Mouse (Mus musculus): ENCODE measurements at regions not wholly inside any gene's neighbourhood (a gene's known extent, or its start where the extent isn't known, plus 50 kb on each side); places are given as distances from the start of the nearest gene placed in this dataset.
A peak's percentile ranks its signal among the peaks of the same experiment; 100 is the strongest.

DNA sequence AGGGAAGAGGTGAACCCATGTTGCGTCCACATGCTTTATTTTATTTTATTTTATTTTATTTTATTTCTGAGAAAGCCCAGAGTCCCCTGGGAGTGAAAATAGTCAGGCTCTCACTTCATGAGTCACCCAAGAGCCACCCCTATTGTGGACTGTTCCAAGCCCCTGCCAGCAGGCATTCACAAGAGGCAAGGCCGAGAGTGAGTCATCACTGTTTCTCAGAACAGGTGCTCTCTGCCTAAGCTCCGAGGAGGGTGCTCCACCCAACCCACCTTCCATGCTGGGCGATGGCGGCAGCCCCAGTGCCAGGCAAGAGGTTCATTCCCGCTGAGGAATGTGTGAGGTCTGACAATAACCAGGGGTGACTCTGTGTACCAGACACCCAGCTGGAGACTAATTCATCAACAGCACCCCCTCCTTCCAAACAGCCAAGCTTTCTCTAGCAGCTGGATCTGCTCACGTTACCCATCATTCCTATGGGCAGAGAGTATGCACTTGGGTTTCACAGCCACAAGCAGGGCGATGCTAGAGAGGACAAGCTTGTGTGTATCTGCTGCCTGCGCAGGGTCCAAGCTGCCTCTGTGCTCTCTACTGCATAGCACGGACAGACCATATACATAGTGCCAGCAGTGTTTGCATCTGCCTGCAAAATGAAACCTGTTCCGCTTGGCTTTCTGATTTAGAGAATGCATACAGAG lies 122.8 kb downstream of the Zfp706 start:
- H3K4me2 ChIP-seq = no peak overlapping the region
- H3K4me3 ChIP-seq (replicated peaks) = no peak overlapping the region
- no peak overlapping the region for H3K9ac ChIP-seq
- peaks cover 2% of the 10 kb centered on the region; the same call in 1 of the 2 replicates for H3K4me1 ChIP-seq (replicated peaks)
- ATAC-seq (ENCODE audit: insufficient read depth) = no peak
- no peaks in the 10 kb centered on the region for H3K27me3 ChIP-seq
- no peak overlapping the region for H3K27ac ChIP-seq (replicated peaks)
- 68% methylated on average over 11 of the region's 11 CpGs for WGBS (ENCODE audit: insufficient replicate concordance)
- H3K9me3 ChIP-seq (replicated peaks) = no peaks in the 10 kb centered on the region
- no peaks in the 10 kb centered on the region for H3K36me3 ChIP-seq (replicated peaks)

DNA sequence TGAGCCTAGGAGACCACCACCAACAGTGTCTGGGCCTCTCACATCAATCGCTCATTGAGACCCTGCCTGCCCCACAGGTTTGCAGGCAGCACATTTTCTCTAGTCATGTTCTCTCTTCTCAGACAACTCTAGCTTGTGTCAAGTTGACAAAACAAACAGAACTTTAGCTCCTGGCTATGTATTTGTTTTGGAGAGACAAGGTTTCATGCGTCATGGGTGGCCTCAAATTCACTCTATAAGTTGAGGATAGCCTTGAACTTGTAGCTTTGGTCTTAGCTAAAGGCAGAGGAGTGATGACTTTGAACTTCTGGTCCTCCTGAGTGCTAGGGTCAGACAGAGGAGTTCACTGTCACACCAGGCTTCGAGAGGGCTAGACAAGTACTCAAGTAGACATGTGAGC lies 123.5 kb downstream of the Zfp706 start:
- Histone ChIP-seq H3K4me2 (no peak overlapping the region), H3K9me3 (replicated peaks) (no peaks in the 10 kb centered on the region), H3K4me1 (replicated peaks) (peaks cover 2% of the 10 kb centered on the region; the same call in 1 of the 2 replicates), H3K9ac (no peak overlapping the region), H3K36me3 (replicated peaks) (no peaks in the 10 kb centered on the region), H3K4me3 (replicated peaks) (no peak overlapping the region), H3K27me3 (no peaks in the 10 kb centered on the region), H3K27ac (replicated peaks) (no peak overlapping the region)
- WGBS (ENCODE audit: insufficient replicate concordance) = 56% methylated on average over 3 of the region's 3 CpGs
- no peak for ATAC-seq (ENCODE audit: insufficient read depth)

DNA sequence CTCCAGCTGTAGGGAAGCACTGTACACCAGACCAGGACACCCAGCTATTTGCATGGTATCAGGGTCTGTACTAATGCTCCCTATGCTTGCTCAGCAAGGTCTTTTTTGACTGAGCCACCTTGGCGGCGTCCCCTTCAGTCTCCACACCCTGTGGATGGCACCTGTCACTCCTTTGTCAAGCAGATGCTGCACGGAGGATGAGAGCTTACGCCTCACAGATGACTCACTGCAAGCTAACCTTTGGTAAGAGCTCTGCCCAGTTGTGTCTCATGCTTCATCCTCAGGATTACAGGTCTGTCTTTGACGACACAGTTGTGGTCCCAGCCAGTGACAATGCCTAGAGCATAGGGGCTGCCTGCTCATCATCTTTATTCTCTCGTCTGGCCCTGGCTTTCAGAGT lies 124.4 kb downstream of the Zfp706 start:
- peaks cover 2% of the 10 kb centered on the region; the same call in 1 of the 2 replicates for H3K4me1 ChIP-seq (replicated peaks)
- no peak overlapping the region for H3K9ac ChIP-seq
- ATAC-seq (ENCODE audit: insufficient read depth) = no peak
- no peaks in the 10 kb centered on the region for H3K9me3 ChIP-seq (replicated peaks)
- WGBS (ENCODE audit: insufficient replicate concordance) = 65% methylated on average over 6 of the region's 6 CpGs
- no peaks in the 10 kb centered on the region for H3K36me3 ChIP-seq (replicated peaks)
- H3K4me3 ChIP-seq (replicated peaks) = no peak overlapping the region
- no peaks in the 10 kb centered on the region for H3K27me3 ChIP-seq
- H3K4me2 ChIP-seq = no peak overlapping the region
- H3K27ac ChIP-seq (replicated peaks) = no peak overlapping the region

DNA sequence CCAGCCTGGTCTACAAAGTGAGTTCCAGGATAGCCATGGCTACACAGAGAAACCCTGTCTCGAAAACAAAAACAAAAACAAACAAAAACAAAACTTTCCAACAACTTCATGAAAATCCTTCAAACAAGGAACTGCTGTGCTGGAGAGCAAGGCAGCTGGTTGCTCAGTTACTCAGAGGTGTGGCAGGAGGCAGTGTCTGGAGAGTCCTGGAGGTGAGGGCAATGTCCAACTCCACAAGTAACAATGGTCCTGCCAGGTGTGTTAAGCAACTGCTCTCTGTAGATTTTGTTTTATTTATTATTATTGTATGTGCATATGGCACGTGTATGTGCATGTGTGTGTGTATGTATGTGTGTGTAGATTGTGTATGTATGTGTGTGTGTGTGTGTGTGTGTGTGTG lies 126.0 kb downstream of the Zfp706 start:
- H3K9ac ChIP-seq = no peak overlapping the region
- H3K4me3 ChIP-seq (replicated peaks) = no peak overlapping the region
- H3K9me3 ChIP-seq (replicated peaks) = no peaks in the 10 kb centered on the region
- WGBS (ENCODE audit: insufficient replicate concordance) = 50% methylated on average over 2 of the region's 2 CpGs
- no peaks in the 10 kb centered on the region for H3K36me3 ChIP-seq (replicated peaks)
- H3K27me3 ChIP-seq = no peaks in the 10 kb centered on the region
- no peak overlapping the region for H3K4me2 ChIP-seq
- no peak for ATAC-seq (ENCODE audit: insufficient read depth)
- H3K27ac ChIP-seq (replicated peaks) = no peak overlapping the region
- peaks cover 2% of the 10 kb centered on the region; the same call in 1 of the 2 replicates for H3K4me1 ChIP-seq (replicated peaks)

DNA sequence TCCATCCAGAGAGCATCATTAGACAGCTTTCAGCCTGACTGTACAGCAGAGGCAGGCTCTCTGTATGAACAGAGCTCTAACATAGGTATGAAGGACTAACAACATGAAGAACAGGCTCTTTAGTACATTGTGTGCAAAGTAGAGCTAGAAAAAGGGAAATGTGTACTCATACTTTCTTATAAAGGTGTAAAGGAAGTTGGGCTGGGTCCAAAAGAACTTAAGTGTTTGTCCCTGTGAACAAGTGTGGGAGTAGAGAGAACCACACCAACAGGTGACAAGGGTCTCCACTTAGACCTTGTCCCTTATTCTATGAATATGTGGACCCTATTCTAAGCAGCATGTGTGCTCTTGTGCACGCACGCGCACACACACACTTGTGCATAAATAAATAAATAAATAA lies 127.0 kb downstream of the Zfp706 start:
- no peak overlapping the region for H3K9ac ChIP-seq
- H3K9me3 ChIP-seq (replicated peaks) = no peaks in the 10 kb centered on the region
- H3K27me3 ChIP-seq = no peaks in the 10 kb centered on the region
- no peak overlapping the region for H3K4me2 ChIP-seq
- H3K4me1 ChIP-seq (replicated peaks) = peaks cover 7% of the 10 kb centered on the region; the same call in 1 of the 2 replicates
- no peaks in the 10 kb centered on the region for H3K36me3 ChIP-seq (replicated peaks)
- H3K4me3 ChIP-seq (replicated peaks) = no peak overlapping the region
- no peak for ATAC-seq (ENCODE audit: insufficient read depth)
- WGBS (ENCODE audit: insufficient replicate concordance) = 80% methylated on average over 3 of the region's 3 CpGs
- no peak overlapping the region for H3K27ac ChIP-seq (replicated peaks)

DNA sequence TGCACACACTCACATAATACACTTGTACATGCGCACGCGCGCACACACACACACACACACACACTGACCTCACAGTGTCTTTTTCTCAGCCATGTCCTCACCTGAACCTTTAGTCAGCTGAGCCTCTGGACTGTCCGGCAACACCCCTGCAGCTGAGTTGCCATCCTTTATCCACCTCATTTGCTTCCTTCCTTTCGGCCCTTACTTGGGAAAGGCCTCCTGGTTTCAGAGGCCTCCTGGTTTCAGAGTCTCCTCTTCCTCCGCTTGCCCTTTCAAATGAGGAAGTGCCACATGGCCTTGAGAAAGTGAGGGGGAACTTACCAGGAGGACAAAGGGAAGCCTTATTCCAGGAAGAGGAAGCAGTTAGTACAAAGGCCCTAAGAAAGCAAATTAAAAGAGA lies 128.0 kb downstream of the Zfp706 start:
- 61% methylated on average over 7 of the region's 7 CpGs for WGBS (ENCODE audit: insufficient replicate concordance)
- Histone ChIP-seq H3K4me1 (replicated peaks) (peaks cover 7% of the 10 kb centered on the region; the same call in 1 of the 2 replicates), H3K9ac (no peak overlapping the region), H3K9me3 (replicated peaks) (no peaks in the 10 kb centered on the region), H3K27me3 (no peaks in the 10 kb centered on the region), H3K36me3 (replicated peaks) (no peaks in the 10 kb centered on the region), H3K27ac (replicated peaks) (no peak overlapping the region), H3K4me2 (peak overlapping the region; percentile 18; the same call in 1 of the 2 replicates), H3K4me3 (replicated peaks) (peak overlapping the region; percentile 12; the same call in 1 of the 2 replicates)
- 0 out of 2 replicates have a peak, but pooled peaks have one; percentile 20 for ATAC-seq (ENCODE audit: insufficient read depth)

DNA sequence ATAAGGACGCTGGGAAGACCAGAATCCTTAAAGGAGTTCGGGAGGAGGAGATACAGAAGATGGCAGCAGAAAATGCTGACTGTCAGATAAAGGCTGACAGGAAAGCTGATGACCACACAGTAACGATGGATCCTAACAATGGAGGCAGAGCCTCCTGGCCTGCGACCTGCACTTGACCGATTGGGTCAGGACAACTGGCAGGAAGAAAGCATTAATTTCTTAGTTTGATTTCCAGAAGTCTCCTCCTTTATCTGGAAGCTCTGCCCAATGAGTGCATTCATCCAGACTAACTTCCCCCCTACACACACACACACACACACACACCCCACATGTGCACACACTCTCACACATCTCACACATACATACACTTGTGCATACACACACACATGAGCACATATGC lies 128.6 kb downstream of the Zfp706 start:
- Histone ChIP-seq H3K27me3 (no peaks in the 10 kb centered on the region), H3K9me3 (replicated peaks) (no peaks in the 10 kb centered on the region), H3K27ac (replicated peaks) (no peak overlapping the region), H3K4me2 (peak overlapping the region; percentile 18), H3K9ac (no peak overlapping the region), H3K36me3 (replicated peaks) (no peaks in the 10 kb centered on the region), H3K4me3 (replicated peaks) (0 out of 2 replicates have a peak overlapping the region, but pooled peaks have one; percentile 12), H3K4me1 (replicated peaks) (peaks cover 9% of the 10 kb centered on the region; the same call in 1 of the 2 replicates)
- 16% methylated on average over 5 of the region's 5 CpGs for WGBS (ENCODE audit: insufficient replicate concordance)
- ATAC-seq (ENCODE audit: insufficient read depth) = no peak

DNA sequence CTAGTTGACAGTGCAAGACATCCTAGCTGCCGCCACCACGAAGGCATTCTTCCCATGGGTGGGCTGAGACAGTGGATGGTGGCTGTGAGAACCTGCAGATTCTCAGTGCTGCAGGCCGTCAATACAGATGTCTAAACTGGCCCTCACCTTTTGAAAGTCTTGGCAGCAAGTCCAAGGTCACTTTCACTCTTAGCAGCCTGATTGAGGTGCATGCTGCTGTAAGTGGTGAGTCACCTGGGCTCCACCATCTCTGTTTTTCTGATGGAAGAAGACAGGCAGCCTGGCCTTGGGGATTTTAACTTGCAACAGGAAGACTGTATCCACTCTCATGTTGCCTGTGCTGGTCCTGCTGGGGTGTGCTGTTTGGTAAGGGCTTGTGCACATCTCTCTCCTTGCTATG lies 129.3 kb downstream of the Zfp706 start:
- Histone ChIP-seq H3K27ac (replicated peaks) (no peak overlapping the region), H3K9ac (no peak overlapping the region), H3K36me3 (replicated peaks) (no peaks in the 10 kb centered on the region), H3K27me3 (no peaks in the 10 kb centered on the region), H3K4me3 (replicated peaks) (no peak overlapping the region), H3K4me2 (no peak overlapping the region), H3K4me1 (replicated peaks) (peaks cover 11% of the 10 kb centered on the region; the same call in 1 of the 2 replicates), H3K9me3 (replicated peaks) (no peaks in the 10 kb centered on the region)
- 65% methylated on average over 3 of the region's 3 CpGs for WGBS (ENCODE audit: insufficient replicate concordance)
- no peak for ATAC-seq (ENCODE audit: insufficient read depth)

DNA sequence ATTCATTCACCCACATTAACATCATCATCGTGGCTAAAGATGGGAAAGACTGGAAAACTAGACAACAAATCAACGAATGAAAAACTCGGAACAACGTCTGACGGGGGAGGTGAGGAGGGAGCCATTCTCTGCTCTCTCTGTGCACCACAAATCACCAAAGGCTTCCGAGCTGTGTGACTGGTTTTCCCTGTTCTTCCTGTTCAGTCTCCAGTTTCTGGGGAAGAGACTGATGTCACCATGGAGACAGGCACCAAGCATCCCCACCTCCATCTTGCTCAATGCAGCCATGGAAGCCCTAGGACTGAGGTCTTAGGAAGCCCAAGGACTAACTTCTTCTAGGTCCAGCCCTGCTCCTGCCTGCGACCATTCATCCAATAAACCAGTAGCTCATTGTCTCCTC lies 130.1 kb downstream of the Zfp706 start:
- Histone ChIP-seq H3K27me3 (no peaks in the 10 kb centered on the region), H3K9me3 (replicated peaks) (no peaks in the 10 kb centered on the region), H3K9ac (no peak overlapping the region), H3K4me3 (replicated peaks) (no peak overlapping the region), H3K4me1 (replicated peaks) (peaks cover 9% of the 10 kb centered on the region; the same call in 1 of the 2 replicates), H3K36me3 (replicated peaks) (no peaks in the 10 kb centered on the region), H3K27ac (replicated peaks) (no peak overlapping the region), H3K4me2 (no peak overlapping the region)
- WGBS (ENCODE audit: insufficient replicate concordance) = 63% methylated on average over 7 of the region's 7 CpGs
- ATAC-seq (ENCODE audit: insufficient read depth) = no peak

DNA sequence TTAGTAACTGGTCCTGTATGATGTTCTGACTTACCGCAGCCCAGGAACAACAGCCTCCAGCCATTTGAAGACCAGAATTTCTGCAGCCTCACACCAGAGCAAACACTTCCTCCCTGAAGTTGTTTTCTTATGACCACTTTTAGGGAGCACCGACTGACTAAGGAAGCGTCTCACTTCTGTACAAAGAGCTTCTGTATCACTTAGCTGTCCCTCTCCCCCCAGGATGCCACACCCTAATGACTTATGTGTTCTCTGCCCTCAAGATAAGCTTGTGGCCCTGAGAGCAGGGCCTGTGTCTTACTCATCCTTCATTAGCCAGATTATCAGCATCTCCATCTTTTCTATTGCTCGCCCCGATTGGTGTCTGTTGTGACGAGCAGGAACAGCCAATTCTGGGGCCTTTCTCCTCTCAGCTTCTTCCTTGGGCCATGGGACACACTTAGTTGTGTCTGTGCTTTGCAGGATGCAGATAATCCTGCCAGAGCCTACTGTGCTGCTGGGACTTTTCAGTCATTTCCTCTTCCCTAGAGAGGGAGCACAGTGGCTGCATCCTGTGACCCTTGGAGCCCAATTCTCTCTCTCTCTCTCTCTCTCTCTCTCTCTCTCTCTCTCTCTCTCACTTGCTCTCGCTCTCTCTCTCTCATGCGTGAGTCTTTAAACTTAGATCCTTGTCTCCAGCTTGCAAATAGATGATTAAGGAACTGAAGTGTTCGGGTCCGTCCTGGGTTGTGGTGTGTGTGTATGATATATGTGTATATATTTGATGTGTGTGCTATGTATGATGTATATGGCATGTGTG lies 131.4 kb downstream of the Zfp706 start:
- ATAC-seq (ENCODE audit: insufficient read depth) = peak; percentile 54; the same call in 1 of the 2 replicates
- 28% methylated on average over 10 of the region's 10 CpGs for WGBS (ENCODE audit: insufficient replicate concordance)
- Histone ChIP-seq H3K27ac (replicated peaks) (no peak overlapping the region), H3K4me1 (replicated peaks) (peaks cover 9% of the 10 kb centered on the region; the same call in 1 of the 2 replicates), H3K4me2 (no peak overlapping the region), H3K9ac (no peak overlapping the region), H3K9me3 (replicated peaks) (no peaks in the 10 kb centered on the region), H3K36me3 (replicated peaks) (no peaks in the 10 kb centered on the region), H3K4me3 (replicated peaks) (no peak overlapping the region), H3K27me3 (no peaks in the 10 kb centered on the region)

DNA sequence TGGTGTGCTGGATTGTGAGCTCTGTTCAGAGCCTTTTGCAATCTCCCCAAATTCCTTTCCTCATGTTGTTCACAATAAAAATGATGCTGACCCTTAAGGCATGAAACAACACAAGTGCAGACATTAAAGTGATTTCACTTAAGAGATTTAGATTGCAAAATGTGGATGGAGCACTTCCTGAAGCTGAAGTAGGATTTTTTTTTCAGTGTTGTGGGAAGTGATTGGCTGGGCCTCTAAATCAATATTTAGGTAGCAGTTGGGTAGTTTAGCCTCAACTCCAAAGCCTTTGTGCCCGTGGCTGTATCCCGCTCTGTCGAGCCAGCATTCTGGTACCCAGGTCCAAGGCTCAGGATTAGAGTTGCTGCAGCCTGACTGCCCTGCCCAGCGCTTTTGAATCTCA lies 133.0 kb downstream of the Zfp706 start:
- Histone ChIP-seq H3K36me3 (replicated peaks) (no peaks in the 10 kb centered on the region), H3K27me3 (no peaks in the 10 kb centered on the region), H3K9me3 (replicated peaks) (no peaks in the 10 kb centered on the region), H3K4me2 (no peak overlapping the region), H3K9ac (no peak overlapping the region), H3K4me3 (replicated peaks) (no peak overlapping the region), H3K4me1 (replicated peaks) (peaks cover 9% of the 10 kb centered on the region; the same call in 1 of the 2 replicates), H3K27ac (replicated peaks) (no peak overlapping the region)
- WGBS (ENCODE audit: insufficient replicate concordance) = 52% methylated on average over 4 of the region's 4 CpGs
- ATAC-seq (ENCODE audit: insufficient read depth) = no peak

Data from liver, embryonic 15.5 days (tissue).